Mouse (Mus musculus): Measurements from ENCODE around the gene Tmcc1.

- no peak for TF ChIP-seq CEBPB (IDR thresholded peaks at IDR 0.05; ENCODE audit: insufficient read depth, poor library complexity, severe bottlenecking)
- TF ChIP-seq POLR2A (IDR thresholded peaks at IDR 0.05; ENCODE audit: insufficient read length, low read depth), result no peak
- TF ChIP-seq MYOG (IDR thresholded peaks at IDR 0.05; ENCODE audit: control insufficient read depth in 1 of 3, insufficient read depth in 1 of 3, insufficient read length in 2 of 3, low read depth in 2 of 3), result no peak
- TF ChIP-seq MAX (IDR thresholded peaks at IDR 0.05; ENCODE audit: low read depth), result no peak
- no peak for TF ChIP-seq SRF (IDR thresholded peaks at IDR 0.05; ENCODE audit: control insufficient read depth, insufficient read length, low read depth)
- no peak for TF ChIP-seq E2F4 (IDR thresholded peaks at IDR 0.05; ENCODE audit: insufficient read depth)
Observed at GRCm38 (mm10) chr6:116073610-116074009, 119.7 kb downstream of the Tmcc1 start.
